9 mouse cellular contexts compared by ENCODE assay signal in the genomic region with DNA sequence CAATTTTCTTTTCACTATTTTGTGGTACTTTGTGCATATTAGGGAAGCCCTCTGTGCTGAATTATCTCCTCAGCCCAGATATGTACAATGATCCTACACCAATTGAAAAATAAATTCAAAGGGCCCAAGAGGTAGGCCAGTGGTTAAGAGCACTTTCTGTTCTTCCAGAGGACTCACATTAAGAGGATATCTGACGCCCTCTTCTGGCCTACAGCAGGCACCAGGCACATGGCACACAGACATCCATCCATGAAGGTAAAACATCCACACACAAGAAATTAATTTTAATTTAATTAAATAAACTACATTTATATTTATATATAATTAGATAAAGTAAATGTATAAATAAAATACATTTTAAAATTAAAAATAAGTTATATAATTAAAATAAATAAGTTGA. TPM values are rescaled to one million over a fixed set of nuclear protein-coding genes. Genes with fewer than 3 reads are reported as not detected.
DNase-seq lines count a peak whose midpoint lies in the region; ATAC-seq and TF ChIP-seq lines count a peak whose summit lies in the region.
"Had no signal": no experiment of that assay in that cellular context is flagged by ENCODE, and none has a peak within 500 bp of the region (broad histone marks: within the 10 kb centered on the region; RNA-seq: fewer than 3 reads in every experiment).

No protein-coding gene starts in this region.

- TF ChIP-seq CTCF in liver, adult 2 months (IDR thresholded peaks at IDR 0.05; ENCODE audit: low read depth, low read length), result peak; percentile 64
- TF ChIP-seq CTCF in bone marrow macrophage, adult 2 months (IDR thresholded peaks at IDR 0.05; ENCODE audit: low read depth, low read length), result peak; percentile 33; the same call in 1 of the 2 replicates

- WGBS in forebrain, embryonic 14.5 days, result 9% methylated on average over 1 of the region's 1 CpGs
- 11% methylated on average over 1 of the region's 1 CpGs for whole genome bisulfite sequencing in forebrain, embryonic 12.5 days
- 13% methylated on average over 1 of the region's 1 CpGs for WGBS in liver, adult 2 months
- WGBS in liver, embryonic 11.5 days, result 11% methylated on average over 1 of the region's 1 CpGs
- WGBS in intestine, embryonic 15.5 days, result 14% methylated on average over 1 of the region's 1 CpGs

- no peak overlapping the region for H3K9ac ChIP-seq in forebrain, embryonic 14.5 days (ENCODE audit: low read length)
- no peak overlapping the region for H3K9ac ChIP-seq in forebrain, embryonic 12.5 days
- no peak overlapping the region for H3K9ac ChIP-seq in liver, adult 2 months (ENCODE audit: low read depth, low read length)
- no peak overlapping the region for H3K9ac ChIP-seq in liver, embryonic 11.5 days (ENCODE audit: low read depth, low read length)
- no peak overlapping the region for H3K9ac ChIP-seq in intestine, embryonic 15.5 days
- H3K9ac ChIP-seq: liver, embryonic 15.5 days had no signal

- no peaks in the 10 kb centered on the region for H3K27me3 ChIP-seq in forebrain, embryonic 14.5 days (replicated peaks; ENCODE audit: control insufficient read depth, insufficient read depth, low read length)
- no peaks in the 10 kb centered on the region for H3K27me3 ChIP-seq in forebrain, embryonic 12.5 days
- no peaks in the 10 kb centered on the region for H3K27me3 ChIP-seq in liver, adult 2 months (ENCODE audit: control insufficient read depth, insufficient read depth, low read length)
- H3K27me3 ChIP-seq in liver, embryonic 11.5 days (replicated peaks; ENCODE audit: control insufficient read depth, insufficient read depth, low read length), result no peaks in the 10 kb centered on the region
- no peaks in the 10 kb centered on the region for H3K27me3 ChIP-seq in intestine, embryonic 15.5 days (replicated peaks)
- H3K27me3 ChIP-seq: liver, embryonic 15.5 days had no signal

- H3K79me2 ChIP-seq in liver, adult 2 months (ENCODE audit: control insufficient read depth, insufficient read depth, low read length), result no peaks in the 10 kb centered on the region

- no peak overlapping the region for H3K27ac ChIP-seq in forebrain, embryonic 14.5 days (ENCODE audit: low read depth, low read length)
- no peak overlapping the region for H3K27ac ChIP-seq in forebrain, embryonic 12.5 days
- no peak overlapping the region for H3K27ac ChIP-seq in liver, adult 2 months (replicated peaks; ENCODE audit: insufficient read depth, low read depth, low read length)
- H3K27ac ChIP-seq in liver, embryonic 11.5 days (ENCODE audit: low read depth, low read length), result no peak overlapping the region
- no peak overlapping the region for H3K27ac ChIP-seq in bone marrow macrophage, adult 2 months (ENCODE audit: insufficient read depth, low read depth, low read length)
- no peak overlapping the region for H3K27ac ChIP-seq in intestine, embryonic 15.5 days
- H3K27ac ChIP-seq: liver, embryonic 15.5 days had no signal

- no peak for TF ChIP-seq POLR2A in liver, adult 2 months (IDR thresholded peaks at IDR 0.05; ENCODE audit: extremely low read depth, insufficient read depth, low read length)
- TF ChIP-seq POLR2A in bone marrow macrophage, adult 2 months (IDR thresholded peaks at IDR 0.05; ENCODE audit: borderline replicate concordance, low read depth, low read length), result no peak

- ATAC-seq in forebrain, embryonic 14.5 days, result no peak
- ATAC-seq in forebrain, embryonic 12.5 days (ENCODE audit: low FRiP score), result no peak
- ATAC-seq in liver, embryonic 11.5 days (replicated peaks; ENCODE audit: low FRiP score), result no peak
- no peak for ATAC-seq in intestine, embryonic 15.5 days

- DNase-seq in forebrain, embryonic 14.5 days (ENCODE audit: low spot score), result peak; percentile 36
- peak; percentile 47 for DNase-seq in liver, adult 2 months (ENCODE audit: extremely low read depth, low read depth, low spot score)
- no peak for DNase-seq in liver, embryonic 11.5 days (ENCODE audit: low spot score)
- DNase-seq in lung, postnatal 10 days, result peak; percentile 52
- DNase-seq in urinary bladder, adult 18-20 months (ENCODE audit: low spot score in 2 of 2), result no peak

- no peaks in the 10 kb centered on the region for H3K36me3 ChIP-seq in forebrain, embryonic 14.5 days (ENCODE audit: control insufficient read depth, insufficient read depth, low read length)
- H3K36me3 ChIP-seq in forebrain, embryonic 12.5 days (replicated peaks), result no peaks in the 10 kb centered on the region
- H3K36me3 ChIP-seq in liver, adult 2 months (ENCODE audit: control insufficient read depth, insufficient read depth, low read length), result no peaks in the 10 kb centered on the region
- H3K36me3 ChIP-seq in liver, embryonic 11.5 days (ENCODE audit: control insufficient read depth, insufficient read depth, low read length), result no peaks in the 10 kb centered on the region
- no peaks in the 10 kb centered on the region for H3K36me3 ChIP-seq in intestine, embryonic 15.5 days
- H3K36me3 ChIP-seq: liver, embryonic 15.5 days had no signal

- no peak overlapping the region for H3K4me3 ChIP-seq in forebrain, embryonic 14.5 days (ENCODE audit: low read depth, low read length)
- H3K4me3 ChIP-seq in forebrain, embryonic 12.5 days (replicated peaks), result no peak overlapping the region
- no peak overlapping the region for H3K4me3 ChIP-seq in liver, adult 2 months (ENCODE audit: insufficient read depth, low read depth, low read length)
- H3K4me3 ChIP-seq in liver, embryonic 11.5 days (ENCODE audit: low read depth, low read length), result no peak overlapping the region
- H3K4me3 ChIP-seq in bone marrow macrophage, adult 2 months (ENCODE audit: insufficient read depth, low read length), result no peak overlapping the region
- no peak overlapping the region for H3K4me3 ChIP-seq in intestine, embryonic 15.5 days (replicated peaks)
- H3K4me3 ChIP-seq: liver, embryonic 15.5 days had no signal

- no peak overlapping the region for H3K4me2 ChIP-seq in forebrain, embryonic 14.5 days (ENCODE audit: low read length)
- no peak overlapping the region for H3K4me2 ChIP-seq in forebrain, embryonic 12.5 days
- no peak overlapping the region for H3K4me2 ChIP-seq in liver, embryonic 11.5 days
- no peak overlapping the region for H3K4me2 ChIP-seq in intestine, embryonic 15.5 days (replicated peaks)

- no peaks in the 10 kb centered on the region for H3K9me3 ChIP-seq in forebrain, embryonic 14.5 days (replicated peaks; ENCODE audit: control insufficient read depth, low read length)
- no peaks in the 10 kb centered on the region for H3K9me3 ChIP-seq in forebrain, embryonic 12.5 days
- H3K9me3 ChIP-seq in liver, embryonic 11.5 days (ENCODE audit: control insufficient read depth, low read length), result no peaks in the 10 kb centered on the region
- H3K9me3 ChIP-seq in intestine, embryonic 15.5 days, result no peaks in the 10 kb centered on the region
- H3K9me3 ChIP-seq: liver, embryonic 15.5 days had no signal

- H3K4me1 ChIP-seq in forebrain, embryonic 14.5 days (ENCODE audit: control insufficient read depth, insufficient read depth, low read length), result no peaks in the 10 kb centered on the region
- no peaks in the 10 kb centered on the region for H3K4me1 ChIP-seq in forebrain, embryonic 12.5 days
- H3K4me1 ChIP-seq in liver, adult 2 months (ENCODE audit: control insufficient read depth, insufficient read depth, low read length), result no peaks in the 10 kb centered on the region
- H3K4me1 ChIP-seq in liver, embryonic 11.5 days (replicated peaks; ENCODE audit: control insufficient read depth, insufficient read depth, low read length), result no peaks in the 10 kb centered on the region
- 0 out of 2 replicates have a peak, but pooled peaks cover 4% of the 10 kb centered on the region for H3K4me1 ChIP-seq in bone marrow macrophage, adult 2 months (ENCODE audit: control insufficient read depth, insufficient read depth, low read length)
- no peaks in the 10 kb centered on the region for H3K4me1 ChIP-seq in intestine, embryonic 15.5 days (replicated peaks)

RNA-seq across cellular contexts. Expression of gene Tbc1d8, which starts 25.7 kb away (rescaled TPM):
- polyA plus RNA-seq in forebrain, embryonic 14.5 days (2014; fragmentation: Nextera tagmentation; extraction: Ambion mirVana), result 4.7 and 7.3 TPM in 2 replicates
- 7.2 TPM in 2 replicates for polyA plus RNA-seq in forebrain, embryonic 12.5 days (2016; fragmentation: Nextera tagmentation; extraction: Ambion mirVana)
- 7.0 and 12.6 TPM in 2 replicates for total RNA-seq in liver, adult 2 months (2014; rRNA removed)
- polyA plus RNA-seq in liver, adult 2 months (2012; rRNA removed), result 8.2 and 13.9 TPM in 2 replicates
- 6.7 and 9.3 TPM in 2 replicates for polyA plus RNA-seq in liver, embryonic 11.5 days (2014; fragmentation: Nextera tagmentation; extraction: Ambion mirVana)
- polyA plus RNA-seq in bone marrow macrophage, adult 2 months (2012; ENCODE audit: insufficient read depth, insufficient read length, missing spikeins), result 78.2 and 86.8 TPM in 2 replicates
- 8.6 and 8.7 TPM in 2 replicates for polyA plus RNA-seq in intestine, embryonic 15.5 days (2015; fragmentation: Nextera tagmentation; extraction: Ambion mirVana)

RNA-seq across cellular contexts. Expression of gene Cnot11, which starts 30.5 kb away (rescaled TPM):
- 19.7 and 19.8 TPM in 2 replicates for polyA plus RNA-seq in forebrain, embryonic 14.5 days (2014; fragmentation: Nextera tagmentation; extraction: Ambion mirVana)
- polyA plus RNA-seq in forebrain, embryonic 12.5 days (2016; fragmentation: Nextera tagmentation; extraction: Ambion mirVana), result 23.1 and 24.1 TPM in 2 replicates
- 6.8 and 7.7 TPM in 2 replicates for total RNA-seq in liver, adult 2 months (2014; rRNA removed)
- polyA plus RNA-seq in liver, adult 2 months (2012; rRNA removed), result 9.3 and 9.9 TPM in 2 replicates
- polyA plus RNA-seq in liver, embryonic 11.5 days (2014; fragmentation: Nextera tagmentation; extraction: Ambion mirVana), result 24.3 and 26.3 TPM in 2 replicates
- 22.0 and 30.4 TPM in 2 replicates for polyA plus RNA-seq in bone marrow macrophage, adult 2 months (2012; ENCODE audit: insufficient read depth, insufficient read length, missing spikeins)
- 20.6 and 21.7 TPM in 2 replicates for polyA plus RNA-seq in intestine, embryonic 15.5 days (2015; fragmentation: Nextera tagmentation; extraction: Ambion mirVana)

Comparison
In these comparisons a context has a peak if more than half of its experiments do, and no peak if none do; other contexts are left out.
1. DNase-seq: peak in forebrain, embryonic 14.5 days (single experiment), liver, adult 2 months (single experiment) and lung, postnatal 10 days (single experiment); none in liver, embryonic 11.5 days (single experiment) and urinary bladder, adult 18-20 months (0 of 2).